Mouse (Mus musculus) heart, embryonic 11.5 days (tissue): ENCODE results near the gene Pcgf2. TPM values are rescaled to one million over a fixed set of nuclear protein-coding genes. Genes with fewer than 3 reads are reported as not detected.

Experiments used
- ATAC-seq: fragments of 200-750 bp; cut with Nextera tagmentation; replicated peaks from 2 replicates; pipeline ENCODE4 v1.8.0; 2017; ENCODE audit warnings: moderate library complexity; ENCODE audit not compliant: insufficient number of reproducible peaks, low FRiP score, low TSS enrichment
- H3K27ac ChIP-seq: fragments of 300-500 bp; sonication (generic); 2 replicates; pipeline ENCODE4 v1.5.1; 2014; ENCODE audit warnings: mild to moderate bottlenecking, low read depth, low read length
- H3K27me3 ChIP-seq: fragments of 300-500 bp; sonication (generic); 2 replicates; pipeline ENCODE4 v1.6.1; 2014; ENCODE audit warnings: mild to moderate bottlenecking, low read length, mixed read lengths; ENCODE audit not compliant: control insufficient read depth, insufficient read depth
- H3K36me3 ChIP-seq: fragments of 300-500 bp; sonication (generic); 2 replicates; pipeline ENCODE4 v1.6.1; 2014; ENCODE audit warnings: mild to moderate bottlenecking, low read length, moderate library complexity, mixed read lengths; ENCODE audit not compliant: control insufficient read depth, insufficient read depth
- H3K4me1 ChIP-seq: fragments of 300-500 bp; sonication (generic); 2 replicates; pipeline ENCODE4 v1.6.1; 2014; ENCODE audit warnings: low read length; ENCODE audit not compliant: control insufficient read depth, insufficient read depth
- H3K4me2 ChIP-seq: fragments of 300-500 bp; sonication (generic); 2 replicates; pipeline ENCODE4 v1.6.1; 2014; ENCODE audit warnings: mild to moderate bottlenecking, moderate library complexity
- H3K4me3 ChIP-seq: fragments of 300-500 bp; sonication (generic); 2 replicates; pipeline ENCODE4 v1.5.1; 2014; ENCODE audit warnings: low read depth, low read length
- H3K9ac ChIP-seq: fragments of 300-500 bp; sonication (generic); 2 replicates; pipeline ENCODE4 v1.6.1; 2014; ENCODE audit warnings: mild to moderate bottlenecking, low read depth, low read length, moderate library complexity
- H3K9me3 ChIP-seq: fragments of 300-500 bp; sonication (generic); replicated peaks from 2 replicates; pipeline ENCODE4 v1.6.1; 2016; ENCODE audit warnings: low read length; ENCODE audit not compliant: control insufficient read depth
- WGBS: fragments of 180-500 bp; shearing (Covaris S2); extraction: QIAGEN DNeasy Blood & Tissue Kit; methylation state at CpG from one replicate; pipeline ENCODE4 v1.1.7; 2014; ENCODE audit not compliant: insufficient replicate concordance; 5-methylcytosine and 5-hydroxymethylcytosine counted together
- polyA plus RNA-seq: library from polyadenylated mRNA; unstranded; fragments of >200 nt; fragmentation: Nextera tagmentation; extraction: Ambion mirVana; gene quantifications from 2 replicates; pipeline ENCODE4 v1.2.1, GENCODE M21; 2014

Pcgf2 gene
- polyA plus RNA-seq, 1 experiment from 2014 or later: 16.4 TPM

GRCm38 (mm10) chr11:97694921-97695711 is 5.2 kb downstream of the Pcgf2 start:
- Histone ChIP-seq H3K36me3 (peaks cover 12% of the 10 kb centered on the region; the same call in 1 of the 2 replicates), H3K27ac (peak overlapping the region; percentile 17; the same call in 1 of the 2 replicates), H3K4me1 (peaks cover 39% of the 10 kb centered on the region), H3K9ac (no peak overlapping the region), H3K27me3 (no peaks in the 10 kb centered on the region), H3K4me2 (peak overlapping the region; percentile 6; the same call in 1 of the 2 replicates), H3K9me3 (no peaks in the 10 kb centered on the region), H3K4me3 (no peak overlapping the region)
- 71% methylated on average over 17 of the region's 17 CpGs for WGBS
- no peak for ATAC-seq

GRCm38 (mm10) chr11:97694435-97694834 is 5.9 kb downstream of the Pcgf2 start:
- H3K4me1 ChIP-seq: peaks cover 39% of the 10 kb centered on the region
- H3K9ac ChIP-seq: no peak overlapping the region
- H3K27me3 ChIP-seq: no peaks in the 10 kb centered on the region
- ATAC-seq: no peak
- H3K4me3 ChIP-seq: no peak overlapping the region
- 82% methylated on average over 4 of the region's 4 CpGs for WGBS
- no peaks in the 10 kb centered on the region for H3K9me3 ChIP-seq
- no peak overlapping the region for H3K27ac ChIP-seq
- H3K4me2 ChIP-seq: no peak overlapping the region
- peaks cover 12% of the 10 kb centered on the region; the same call in 1 of the 2 replicates for H3K36me3 ChIP-seq

- no peak overlapping the region for H3K27ac ChIP-seq
- H3K27me3 ChIP-seq: no peaks in the 10 kb centered on the region
- peaks cover 11% of the 10 kb centered on the region for H3K4me1 ChIP-seq
- WGBS: 32% methylated on average over 10 of the region's 10 CpGs
- H3K4me2 ChIP-seq: no peak overlapping the region
- no peak overlapping the region for H3K9ac ChIP-seq
- H3K4me3 ChIP-seq: no peak overlapping the region
- no peaks in the 10 kb centered on the region for H3K9me3 ChIP-seq
- peaks cover 12% of the 10 kb centered on the region; the same call in 1 of the 2 replicates for H3K36me3 ChIP-seq
- no peak for ATAC-seq
These were observed 10.4 kb downstream of the Pcgf2 start for GRCm38 (mm10) chr11:97689861-97690260.

DNA sequence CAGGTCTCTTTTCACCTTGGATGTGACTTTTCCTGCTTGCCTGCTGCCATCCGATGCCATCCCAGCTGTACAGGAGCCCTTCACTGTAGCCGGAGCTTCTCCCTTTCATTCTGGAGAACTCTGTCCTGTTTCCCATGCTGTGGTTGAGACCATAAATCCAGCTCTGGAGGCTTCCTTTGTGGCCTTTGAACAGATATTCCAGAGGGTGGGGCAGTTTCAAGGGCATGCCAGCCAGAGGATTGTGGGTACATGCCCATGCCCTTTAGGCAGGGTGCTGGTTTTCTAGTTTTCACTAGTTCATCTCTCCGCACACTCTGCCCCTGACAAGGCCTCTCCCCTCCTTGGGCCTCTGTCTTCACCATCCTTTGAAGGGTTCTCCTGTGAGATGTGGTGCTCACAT is 13.2 kb downstream of the Pcgf2 start:
- Histone ChIP-seq H3K27me3 (no peaks in the 10 kb centered on the region), H3K4me3 (no peak overlapping the region), H3K27ac (no peak overlapping the region), H3K4me1 (peaks cover 7% of the 10 kb centered on the region), H3K36me3 (peaks cover 10% of the 10 kb centered on the region; the same call in 1 of the 2 replicates), H3K4me2 (peak overlapping the region; percentile 79), H3K9me3 (no peaks in the 10 kb centered on the region), H3K9ac (peak overlapping the region; percentile 49)
- 85% methylated on average over 3 of the region's 3 CpGs for WGBS
- no peak for ATAC-seq

- Histone ChIP-seq H3K4me1 (peaks cover 10% of the 10 kb centered on the region), H3K27me3 (no peaks in the 10 kb centered on the region), H3K4me2 (peak overlapping the region; percentile 79), H3K9ac (peak overlapping the region; percentile 68), H3K36me3 (peaks cover 13% of the 10 kb centered on the region), H3K4me3 (peak overlapping the region; percentile 38), H3K27ac (no peak overlapping the region), H3K9me3 (no peaks in the 10 kb centered on the region)
- 65% methylated on average over 11 of the region's 11 CpGs for WGBS
- no peak for ATAC-seq
These were observed 13.9 kb downstream of the Pcgf2 start for GRCm38 (mm10) chr11:97686322-97686908.

DNA sequence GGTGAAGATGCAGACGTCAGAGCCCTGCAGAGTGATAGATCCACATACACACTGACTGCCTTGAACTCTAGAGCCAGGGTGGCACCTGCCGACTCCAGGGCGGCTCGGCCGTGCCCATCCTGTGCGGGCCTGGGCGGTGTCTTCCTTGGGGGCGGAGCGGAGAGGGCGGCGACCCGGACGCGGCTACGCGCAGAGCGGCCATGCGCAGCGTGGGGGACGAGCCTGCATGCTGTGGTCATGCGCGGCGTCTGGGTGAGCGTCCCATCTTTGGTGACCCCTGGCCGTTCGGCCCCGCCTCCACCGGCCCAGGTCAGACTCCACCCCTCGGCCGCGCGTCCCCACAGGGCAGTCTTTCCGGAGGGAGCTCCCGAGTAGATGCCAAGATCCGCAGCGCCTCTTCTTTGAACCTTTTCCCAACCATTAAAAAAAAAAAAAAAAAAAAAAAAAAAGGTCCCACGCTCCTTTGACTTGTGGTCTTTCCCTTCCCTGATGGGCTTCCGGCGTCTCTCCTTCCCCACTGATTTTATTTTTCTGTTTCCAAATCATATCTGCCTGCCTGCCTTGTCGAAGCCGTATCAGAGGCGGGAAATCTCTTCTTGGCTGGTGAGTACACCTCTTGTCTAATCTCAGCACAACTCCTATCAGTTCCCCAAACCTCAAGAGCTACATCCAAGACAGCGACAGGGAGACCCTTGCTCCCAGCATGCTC is 14.5 kb downstream of the Pcgf2 start, which contains the start of gene Cisd3:
TSS of gene Cisd3 (plus strand) at position 214 of the 709 bp plus-strand sequence.
- no peaks in the 10 kb centered on the region for H3K9me3 ChIP-seq
- no peaks in the 10 kb centered on the region for H3K27me3 ChIP-seq
- H3K36me3 ChIP-seq: peaks cover 10% of the 10 kb centered on the region
- H3K27ac ChIP-seq: peak within 1 kb of the TSS; percentile 59; the same call in 1 of the 2 replicates
- peak; percentile 84 for ATAC-seq
- H3K4me2 ChIP-seq: peak within 1 kb of the TSS; percentile 79
- H3K4me3 ChIP-seq: peak within 1 kb of the TSS; percentile 38
- H3K4me1 ChIP-seq: peaks cover 10% of the 10 kb centered on the region
- H3K9ac ChIP-seq: peak within 1 kb of the TSS; percentile 68
- WGBS: under 1% methylated on average over 43 of the region's 43 CpGs

- Histone ChIP-seq H3K36me3 (peaks cover 15% of the 10 kb centered on the region), H3K9ac (no peak overlapping the region), H3K4me3 (no peak overlapping the region), H3K4me2 (no peak overlapping the region; the same call in 1 of the 2 replicates), H3K27me3 (no peaks in the 10 kb centered on the region), H3K27ac (peak overlapping the region; percentile 59; the same call in 1 of the 2 replicates), H3K9me3 (no peaks in the 10 kb centered on the region), H3K4me1 (peaks cover 10% of the 10 kb centered on the region)
- 34% methylated on average over 7 of the region's 7 CpGs for WGBS
- ATAC-seq: no peak
These were observed 15.5 kb downstream of the Pcgf2 start for GRCm38 (mm10) chr11:97684766-97685165.

DNA sequence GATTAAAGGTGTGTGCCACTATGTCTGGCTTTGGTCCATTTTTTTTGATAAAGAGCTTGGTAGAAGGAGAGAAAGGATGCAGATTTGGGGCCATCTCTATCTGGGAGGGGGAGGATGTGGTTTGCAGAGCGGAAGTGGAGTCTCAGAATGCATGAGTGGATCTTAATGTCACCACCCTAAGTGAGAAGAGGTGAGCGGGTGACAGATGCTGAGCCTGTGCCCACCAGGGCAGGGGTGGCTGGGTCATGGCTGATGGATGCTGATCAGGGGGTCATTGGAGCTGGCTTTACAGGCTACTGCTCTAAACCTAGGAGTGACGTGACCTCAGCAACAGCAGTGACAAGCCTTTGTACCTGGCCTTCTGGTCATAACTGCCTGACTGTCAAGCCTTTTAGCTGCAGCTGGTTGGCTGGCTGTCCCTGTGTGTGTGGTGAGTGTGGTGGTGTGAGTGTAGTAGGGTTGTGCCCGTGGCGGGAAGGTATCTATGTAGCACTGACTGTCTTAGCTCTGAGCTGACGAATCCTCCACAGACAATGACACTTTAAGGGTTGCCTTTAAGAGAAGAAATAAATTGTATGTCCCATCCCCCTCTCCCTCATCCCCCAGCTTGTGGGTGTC is 16.1 kb downstream of the Pcgf2 start:
- Histone ChIP-seq H3K4me1 (peaks cover 10% of the 10 kb centered on the region), H3K9ac (no peak overlapping the region), H3K9me3 (no peaks in the 10 kb centered on the region), H3K27me3 (no peaks in the 10 kb centered on the region), H3K4me2 (no peak overlapping the region), H3K4me3 (no peak overlapping the region), H3K27ac (no peak overlapping the region), H3K36me3 (peaks cover 15% of the 10 kb centered on the region)
- ATAC-seq: no peak
- 76% methylated on average over 6 of the region's 6 CpGs for WGBS
